17 mouse cellular contexts compared by ENCODE assay signal in genomic region chr2:35530732-35531131, GRCm38 (mm10).
"Had no signal": no experiment of that assay in that cellular context is flagged by ENCODE, and none has a peak within 500 bp of the region (broad histone marks: within the 10 kb centered on the region; RNA-seq: fewer than 3 reads in every experiment).

No protein-coding gene starts in this region.

- DNase-seq: liver, postnatal 0 days; lung, adult 2 months; lung, postnatal 14 days; lung, postnatal 36 days; right cerebral cortex, postnatal 14 days; thymus, adult 2 months; thymus, postnatal 25 days; thymus, postnatal 4 days had no signal

- ATAC-seq: liver, postnatal 0 days; lung, postnatal 0 days; midbrain, embryonic 13.5 days; midbrain, embryonic 15.5 days had no signal

- H3K4me2 ChIP-seq: liver, embryonic 15.5 days; lung, embryonic 15.5 days; midbrain, embryonic 11.5 days; midbrain, embryonic 13.5 days; midbrain, embryonic 15.5 days; neural tube, embryonic 12.5 days; stomach, embryonic 15.5 days had no signal

- H3K27me3 ChIP-seq: liver, embryonic 15.5 days; lung, embryonic 15.5 days; midbrain, embryonic 13.5 days; midbrain, embryonic 15.5 days; neural tube, embryonic 12.5 days; stomach, embryonic 15.5 days had no signal

- H3K27ac ChIP-seq: liver, embryonic 15.5 days; lung, embryonic 15.5 days; macrophage; midbrain, embryonic 13.5 days; midbrain, embryonic 15.5 days; neural tube, embryonic 12.5 days; stomach, embryonic 15.5 days had no signal

- H3K9me3 ChIP-seq: liver, embryonic 15.5 days; lung, embryonic 15.5 days; midbrain, embryonic 15.5 days; neural tube, embryonic 12.5 days; stomach, embryonic 15.5 days had no signal

- H3K9ac ChIP-seq: liver, embryonic 15.5 days; liver, postnatal 0 days; lung, embryonic 15.5 days; midbrain, embryonic 13.5 days; midbrain, embryonic 15.5 days; neural tube, embryonic 12.5 days; stomach, embryonic 15.5 days had no signal

- H3K4me3 ChIP-seq: liver, embryonic 15.5 days; lung, embryonic 15.5 days; midbrain, embryonic 13.5 days; midbrain, embryonic 15.5 days; neural tube, embryonic 12.5 days; stomach, embryonic 15.5 days had no signal

- H3K4me1 ChIP-seq: liver, embryonic 15.5 days; lung, embryonic 15.5 days; midbrain, embryonic 15.5 days; neural tube, embryonic 12.5 days; stomach, embryonic 15.5 days had no signal

- H3K36me3 ChIP-seq: liver, embryonic 15.5 days; lung, embryonic 15.5 days; midbrain, embryonic 13.5 days; midbrain, embryonic 15.5 days; neural tube, embryonic 12.5 days; stomach, embryonic 15.5 days had no signal
